Mouse (Mus musculus) liver, postnatal 0 days (tissue): ENCODE measurements at regions not wholly inside any gene's neighbourhood (a gene's known extent, or its start where the extent isn't known, plus 50 kb on each side); places are given as distances from the start of the nearest gene placed in this dataset.

Source experiments
- ATAC-seq: fragments of 200-750 bp; cut with Nextera tagmentation; 2 replicates; pipeline ENCODE4 v1.8.0; 2017; ENCODE audit warnings: mild to moderate bottlenecking, moderate library complexity
- DNase-seq: peaks from one replicate; pipeline ENCODE4 v3.0.0-alpha.2; 2016
- H3K27ac ChIP-seq: fragments of 300-500 bp; sonication (generic); 2 replicates; pipeline ENCODE4 v1.5.1; 2014; ENCODE audit warnings: antibody characterized with exemption, moderate library complexity, mild to moderate bottlenecking, low read depth
- H3K27me3 ChIP-seq: fragments of 300-500 bp; sonication (generic); 2 replicates; pipeline ENCODE4 v1.6.1; 2014; ENCODE audit warnings: low read length, control low read depth, mixed read lengths; ENCODE audit not compliant: insufficient read depth
- H3K36me3 ChIP-seq: fragments of 300-500 bp; sonication (generic); replicated peaks from 2 replicates; pipeline ENCODE4 v1.6.1; 2014; ENCODE audit warnings: mild to moderate bottlenecking, control low read depth, low read length, moderate library complexity, mixed read lengths; ENCODE audit not compliant: insufficient read depth
- H3K4me1 ChIP-seq: fragments of 300-500 bp; sonication (generic); 2 replicates; pipeline ENCODE4 v1.6.1; 2014; ENCODE audit warnings: antibody characterized with exemption, mild to moderate bottlenecking, control low read depth; ENCODE audit not compliant: insufficient read depth
- H3K4me2 ChIP-seq: fragments of 300-500 bp; sonication (generic); 2 replicates; pipeline ENCODE4 v1.6.1; 2014; ENCODE audit warnings: low read depth, mild to moderate bottlenecking, low read length, moderate library complexity, mixed read lengths
- H3K4me3 ChIP-seq: fragments of 300-500 bp; sonication (generic); 2 replicates; pipeline ENCODE4 v1.5.1; 2014; ENCODE audit warnings: low read depth, low read length
- H3K9ac ChIP-seq: fragments of 300-500 bp; sonication (generic); replicated peaks from 2 replicates; pipeline ENCODE4 v1.6.1; 2014; ENCODE audit warnings: mild to moderate bottlenecking, moderate library complexity
- H3K9me3 ChIP-seq: fragments of 300-500 bp; sonication (generic); 2 replicates; pipeline ENCODE4 v1.6.1; 2016; ENCODE audit warnings: mild to moderate bottlenecking, control low read depth, low read length, mixed read lengths
- CTCF ChIP-seq: sonication (generic); IDR thresholded peaks from 2 replicates; pipeline ENCODE4 v1.5.1; 2016; ENCODE audit warnings: antibody characterized with exemption, low read depth
- EP300 ChIP-seq: IDR thresholded peaks from 2 replicates; pipeline ENCODE4 v1.6.1; 2016; ENCODE audit warnings: antibody characterized with exemption, low read depth, mild to moderate bottlenecking
- WGBS: fragments of 180-500 bp; shearing (Covaris S2); extraction: QIAGEN DNeasy Blood & Tissue Kit; methylation state at CpG from one replicate; pipeline ENCODE4 v1.1.7; 2014; ENCODE audit not compliant: insufficient replicate concordance; 5-methylcytosine and 5-hydroxymethylcytosine counted together

DNA sequence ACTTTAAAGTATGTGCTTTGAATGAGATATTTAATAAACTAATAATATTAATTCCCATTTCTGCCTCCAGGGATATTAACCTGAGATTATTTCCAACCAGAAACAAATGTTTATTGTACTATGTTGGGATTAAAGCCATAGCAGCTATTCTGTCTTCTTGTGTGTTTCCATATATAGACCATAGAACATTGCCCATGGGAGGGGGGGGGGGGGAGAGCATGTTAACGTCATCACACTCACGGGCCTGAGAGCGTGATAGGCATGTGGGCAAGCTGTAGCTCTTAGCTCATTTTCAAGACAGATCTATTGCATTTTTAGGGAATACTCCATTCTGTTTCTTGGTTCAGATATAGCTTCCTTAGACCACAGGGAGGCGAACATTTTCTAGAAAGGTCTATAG lies 149.8 kb upstream of the Tgfbr2 start:
- ATAC-seq (no peak), DNase-seq (no peak)
- no peak overlapping the region for H3K27ac ChIP-seq
- no peak overlapping the region for H3K4me2 ChIP-seq
- no peaks in the 10 kb centered on the region for H3K36me3 ChIP-seq
- H3K27me3 ChIP-seq: no peaks in the 10 kb centered on the region
- H3K4me3 ChIP-seq: no peak overlapping the region
- 68% methylated on average over 4 of the region's 4 CpGs for WGBS
- H3K9ac ChIP-seq: no peak overlapping the region
- H3K4me1 ChIP-seq: peaks cover 6% of the 10 kb centered on the region
- TF ChIP-seq EP300 (no peak), CTCF (no peak)
- H3K9me3 ChIP-seq: no peaks in the 10 kb centered on the region

DNA sequence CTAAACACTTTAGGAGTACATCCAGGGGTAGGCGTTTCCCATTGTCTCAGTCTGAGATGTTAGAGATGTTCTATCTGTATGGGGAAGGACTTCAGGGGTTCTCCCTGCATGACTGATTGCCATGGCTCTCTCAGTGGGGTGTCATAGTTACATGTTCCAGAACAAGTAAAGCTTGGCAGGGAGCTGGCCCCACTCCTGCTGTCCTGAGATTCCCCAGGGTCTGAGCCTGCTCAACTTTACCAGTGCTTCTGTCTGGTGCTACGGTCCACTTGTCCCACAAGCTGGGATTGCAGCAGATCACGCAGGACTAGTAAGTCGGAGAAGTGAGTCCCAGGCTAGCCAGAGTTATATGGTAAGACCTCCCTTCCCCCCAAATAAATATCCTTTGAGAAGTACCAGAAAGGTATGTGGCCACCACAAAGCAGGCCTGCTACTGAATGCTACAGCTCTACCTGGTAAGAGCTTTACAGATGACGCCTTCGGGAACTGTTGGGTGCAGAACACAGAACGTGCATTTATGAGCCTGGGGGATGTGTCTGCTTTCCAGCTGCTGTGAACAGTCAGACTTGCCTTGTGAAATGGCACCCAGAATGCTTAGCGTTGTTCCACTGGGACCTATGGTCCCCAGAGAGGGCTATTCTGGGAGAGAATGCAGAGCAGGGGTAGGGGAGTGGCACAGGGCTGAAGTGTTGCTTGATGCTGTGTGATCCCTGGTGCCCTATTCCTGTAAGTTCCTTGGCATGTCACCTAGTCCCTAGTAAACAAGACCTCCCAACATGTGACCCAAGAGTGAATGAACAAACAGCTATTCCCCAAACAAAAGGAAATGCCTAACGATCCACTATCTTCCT lies 148.9 kb upstream of the Tgfbr2 start:
- no peak overlapping the region for H3K4me3 ChIP-seq
- peaks cover 6% of the 10 kb centered on the region for H3K4me1 ChIP-seq
- no peak overlapping the region for H3K4me2 ChIP-seq
- ATAC-seq (no peak), DNase-seq (peak; percentile 46)
- no peaks in the 10 kb centered on the region for H3K9me3 ChIP-seq
- H3K27me3 ChIP-seq: no peaks in the 10 kb centered on the region
- no peak overlapping the region for H3K9ac ChIP-seq
- H3K27ac ChIP-seq: no peak overlapping the region
- TF ChIP-seq CTCF (no peak), EP300 (no peak)
- 75% methylated on average over 9 of the region's 9 CpGs for WGBS
- H3K36me3 ChIP-seq: no peaks in the 10 kb centered on the region

DNA sequence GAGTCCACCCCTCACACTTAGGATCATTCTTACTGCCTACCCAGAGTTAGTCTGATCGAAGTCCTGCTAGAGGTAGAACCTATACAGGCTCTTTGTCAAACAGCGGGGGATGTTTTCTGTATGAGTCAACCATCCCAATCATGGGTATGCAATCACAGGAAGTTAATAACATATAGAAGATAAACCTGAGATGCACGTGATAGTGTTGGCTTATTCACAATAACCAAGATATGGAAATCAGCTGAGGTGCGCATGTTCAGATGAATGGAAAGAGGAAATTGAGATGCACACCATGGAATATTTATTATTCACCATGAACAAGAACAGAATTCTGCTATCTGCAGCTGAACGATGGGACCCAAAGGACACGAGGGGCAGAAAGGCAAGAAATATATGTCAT lies 146.7 kb upstream of the Tgfbr2 start:
- ATAC-seq (no peak), DNase-seq (no peak)
- H3K4me1 ChIP-seq: peaks cover 3% of the 10 kb centered on the region; the same call in 1 of the 2 replicates
- H3K4me3 ChIP-seq: no peak overlapping the region
- H3K36me3 ChIP-seq: no peaks in the 10 kb centered on the region
- H3K9me3 ChIP-seq: no peaks in the 10 kb centered on the region
- H3K4me2 ChIP-seq: no peak overlapping the region
- TF ChIP-seq CTCF (no peak), EP300 (no peak)
- 80% methylated on average over 6 of the region's 6 CpGs for WGBS
- no peak overlapping the region for H3K27ac ChIP-seq
- H3K9ac ChIP-seq: no peak overlapping the region
- no peaks in the 10 kb centered on the region for H3K27me3 ChIP-seq

DNA sequence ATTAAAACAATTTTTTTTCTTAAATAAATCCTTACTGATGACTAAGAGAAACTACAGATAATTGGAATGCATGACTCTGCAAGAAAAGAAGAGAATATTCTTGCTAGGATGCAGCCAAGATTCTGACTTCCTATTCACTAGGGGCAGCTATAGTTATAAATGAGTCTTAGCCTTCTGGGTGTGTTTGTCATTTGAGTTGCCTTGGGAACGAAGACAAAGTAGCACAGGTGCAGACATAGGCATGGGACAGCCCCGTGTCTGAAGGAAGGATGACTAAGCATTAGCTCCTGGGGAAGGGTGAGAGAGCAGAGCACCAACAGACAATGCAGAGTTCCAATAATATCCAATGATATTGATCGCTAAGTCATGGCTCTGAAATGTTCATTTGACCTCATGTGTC lies 144.3 kb upstream of the Tgfbr2 start:
- H3K4me2 ChIP-seq: no peak overlapping the region
- peaks cover 3% of the 10 kb centered on the region; the same call in 1 of the 2 replicates for H3K4me1 ChIP-seq
- ATAC-seq: no peak
- WGBS: 61% methylated on average over 3 of the region's 3 CpGs
- no peaks in the 10 kb centered on the region for H3K9me3 ChIP-seq
- no peaks in the 10 kb centered on the region for H3K27me3 ChIP-seq
- H3K9ac ChIP-seq: no peak overlapping the region
- TF ChIP-seq EP300 (no peak), CTCF (no peak)
- no peak for DNase-seq
- no peak overlapping the region for H3K27ac ChIP-seq
- no peak overlapping the region for H3K4me3 ChIP-seq
- no peaks in the 10 kb centered on the region for H3K36me3 ChIP-seq

DNA sequence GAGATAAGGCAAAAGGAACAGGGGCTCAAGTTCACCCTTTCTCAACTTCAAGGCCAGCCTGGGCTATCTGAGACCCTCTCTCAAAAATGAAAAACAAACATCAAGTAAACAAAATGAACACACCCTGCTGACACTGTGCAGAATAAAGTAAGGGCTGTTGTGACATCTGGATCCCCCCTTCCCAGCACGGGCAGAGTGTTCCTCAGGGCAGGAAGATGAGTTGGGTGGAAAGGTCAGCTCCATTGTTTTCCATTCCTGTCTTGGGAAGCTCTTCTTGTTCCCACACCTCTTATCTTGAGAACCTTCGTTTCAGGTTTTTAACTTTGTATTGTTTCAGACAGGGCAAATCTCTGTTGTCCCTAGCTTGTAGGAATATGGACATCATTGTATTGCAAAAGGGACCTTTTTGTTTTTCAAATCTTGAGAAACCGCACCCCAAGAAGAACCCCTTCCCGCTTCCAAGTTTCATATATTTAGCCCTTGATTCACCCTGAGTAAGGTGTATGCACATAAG lies 141.5 kb upstream of the Tgfbr2 start:
- Histone ChIP-seq H3K4me2 (no peak overlapping the region), H3K27ac (no peak overlapping the region), H3K4me1 (peaks cover 6% of the 10 kb centered on the region), H3K9me3 (no peaks in the 10 kb centered on the region), H3K27me3 (no peaks in the 10 kb centered on the region), H3K4me3 (no peak overlapping the region), H3K36me3 (no peaks in the 10 kb centered on the region), H3K9ac (no peak overlapping the region)
- DNase-seq (no peak), ATAC-seq (no peak)
- 71% methylated on average over 4 of the region's 4 CpGs for WGBS
- TF ChIP-seq CTCF (no peak), EP300 (no peak)

DNA sequence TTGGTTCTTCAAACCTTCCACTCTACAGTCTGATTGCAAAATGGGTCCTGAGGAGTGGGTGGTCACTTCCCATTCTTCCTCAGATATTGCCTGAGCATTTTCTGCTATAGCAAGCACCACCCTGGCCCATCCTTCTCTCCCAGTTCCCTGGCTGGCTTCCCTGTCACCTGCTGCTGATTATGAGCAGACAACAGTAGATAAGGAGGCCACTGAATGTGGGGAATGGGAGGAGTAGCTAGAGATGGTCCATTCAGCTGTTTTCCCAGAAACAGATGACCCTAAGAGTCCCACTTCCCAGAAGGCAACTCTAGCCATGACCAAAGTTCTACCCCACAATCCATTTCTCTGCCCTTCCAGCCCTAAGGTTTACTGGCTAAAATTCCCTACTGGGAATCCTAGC lies 139.6 kb upstream of the Tgfbr2 start:
- Histone ChIP-seq H3K27me3 (no peaks in the 10 kb centered on the region), H3K4me1 (peaks cover 4% of the 10 kb centered on the region; the same call in 1 of the 2 replicates), H3K4me2 (no peak overlapping the region), H3K9ac (no peak overlapping the region), H3K9me3 (no peaks in the 10 kb centered on the region), H3K27ac (no peak overlapping the region), H3K36me3 (no peaks in the 10 kb centered on the region), H3K4me3 (no peak overlapping the region)
- TF ChIP-seq EP300 (no peak), CTCF (no peak)
- ATAC-seq: no peak
- no peak for DNase-seq
